7 mouse cellular contexts compared by ENCODE assay signal in the genomic region with DNA sequence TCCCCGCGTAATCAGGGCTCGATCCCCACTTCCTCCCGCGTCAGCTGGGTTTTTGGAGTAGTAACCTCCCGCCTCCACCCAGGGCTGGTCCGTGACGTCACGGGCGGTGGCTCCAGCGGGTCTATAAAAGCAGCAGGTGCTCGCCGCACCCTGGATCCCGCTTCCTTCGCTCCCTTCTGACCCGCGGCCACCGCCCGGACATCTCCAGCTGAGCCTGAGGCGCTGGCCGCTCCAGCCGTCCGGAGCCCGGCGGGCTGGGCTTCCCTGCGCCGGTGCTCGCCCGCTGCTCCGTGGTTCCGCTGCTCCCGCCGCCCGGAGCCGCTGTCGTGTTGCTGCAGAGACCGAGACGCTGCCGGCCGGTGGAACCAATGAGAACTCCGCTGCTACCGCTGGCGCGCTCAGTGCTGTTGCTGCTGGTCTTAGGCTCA. TPM values are rescaled to one million over a fixed set of nuclear protein-coding genes. Genes with fewer than 3 reads are reported as not detected.
A peak's percentile ranks its signal among the peaks of the same experiment; 100 is the strongest.
DNase-seq lines count a peak whose midpoint lies in the region; ATAC-seq and TF ChIP-seq lines count a peak whose summit lies in the region.

A gene (plus strand): TSS at position 154 of the 428 bp plus-strand sequence.

- H3K9ac ChIP-seq in heart, adult 2 months (ENCODE audit: low read depth, low read length) = peak within 1 kb of the TSS; percentile 39
- H3K9ac ChIP-seq in limb, embryonic 12.5 days (replicated peaks) = peak within 1 kb of the TSS; percentile 44; the same call in 1 of the 2 replicates
- H3K9ac ChIP-seq in midbrain, embryonic 11.5 days (ENCODE audit: low read length) = peak within 1 kb of the TSS; percentile 60

- peak within 1 kb of the TSS; percentile 95 for H3K4me2 ChIP-seq in limb, embryonic 12.5 days
- H3K4me2 ChIP-seq in midbrain, embryonic 11.5 days = peak within 1 kb of the TSS; percentile 82

- no peaks in the 10 kb centered on the region for H3K79me2 ChIP-seq in heart, adult 2 months (replicated peaks; ENCODE audit: control insufficient read depth, insufficient read depth, low read length)

- H3K27me3 ChIP-seq in heart, adult 2 months (ENCODE audit: control insufficient read depth, insufficient read depth, low read length) = peaks cover 3% of the 10 kb centered on the region; the same call in 1 of the 2 replicates
- H3K27me3 ChIP-seq in limb, embryonic 12.5 days = peaks cover 32% of the 10 kb centered on the region
- peaks cover 14% of the 10 kb centered on the region for H3K27me3 ChIP-seq in midbrain, embryonic 11.5 days (ENCODE audit: control insufficient read depth, insufficient read depth, low read length)

- no peaks in the 10 kb centered on the region for H3K9me3 ChIP-seq in limb, embryonic 12.5 days
- H3K9me3 ChIP-seq in midbrain, embryonic 11.5 days (ENCODE audit: control insufficient read depth, low read length) = no peaks in the 10 kb centered on the region

- H3K36me3 ChIP-seq in heart, adult 2 months (ENCODE audit: control insufficient read depth, insufficient read depth, low read length) = no peaks in the 10 kb centered on the region
- H3K36me3 ChIP-seq in limb, embryonic 12.5 days = no peaks in the 10 kb centered on the region
- H3K36me3 ChIP-seq in midbrain, embryonic 11.5 days (ENCODE audit: control insufficient read depth, insufficient read depth, low read length) = no peaks in the 10 kb centered on the region

- no peak for TF ChIP-seq EP300 in heart, adult 2 months (IDR thresholded peaks at IDR 0.05; ENCODE audit: insufficient read depth, low read depth, low read length)

- peak; percentile 82; the same call in 1 of the 2 replicates for ATAC-seq in limb, embryonic 12.5 days (ENCODE audit: insufficient number of reproducible peaks, insufficient read depth, low FRiP score, low TSS enrichment, low read depth)
- ATAC-seq in midbrain, embryonic 11.5 days (ENCODE audit: low FRiP score) = peak; percentile 92

- DNase-seq in adrenal gland, adult 2 months = peak; percentile 50
- DNase-seq in embryo, embryonic 10.5 days (ENCODE audit: low spot score) = peak; percentile 64
- DNase-seq in heart, adult 2 months = peak; percentile 49 to 50
- DNase-seq in kidney, adult 18-20 months = peak; percentile 51
- peak; percentile 92 for DNase-seq in midbrain, embryonic 11.5 days (ENCODE audit: low spot score, missing footprints)
- DNase-seq in spleen, postnatal 36 days (ENCODE audit: low spot score in 2 of 2) = peak; percentile 6 to 9

- no peaks in the 10 kb centered on the region for H3K4me1 ChIP-seq in heart, adult 2 months (ENCODE audit: control insufficient read depth, insufficient read depth, low read length)
- H3K4me1 ChIP-seq in limb, embryonic 12.5 days (replicated peaks) = peaks cover 10% of the 10 kb centered on the region
- H3K4me1 ChIP-seq in midbrain, embryonic 11.5 days (ENCODE audit: control insufficient read depth, insufficient read depth, low read length) = peaks cover 2% of the 10 kb centered on the region; the same call in 1 of the 2 replicates

- no peak within 1 kb of the TSS for H3K27ac ChIP-seq in heart, adult 2 months
- no peak within 1 kb of the TSS for H3K27ac ChIP-seq in limb, embryonic 12.5 days
- no peak within 1 kb of the TSS for H3K27ac ChIP-seq in midbrain, embryonic 11.5 days (ENCODE audit: low read depth, low read length)

- no peak for TF ChIP-seq POLR2A in heart, adult 2 months (IDR thresholded peaks at IDR 0.05; ENCODE audit: insufficient read depth, low read depth, low read length)

- intact Hi-C loops in heart, adult 2 months (cut with DNase I) = no loop called here

- WGBS in heart, adult 2 months = under 1% methylated on average over 44 of the region's 44 CpGs
- WGBS in limb, embryonic 12.5 days = under 1% methylated on average over 44 of the region's 44 CpGs
- WGBS in midbrain, embryonic 11.5 days = under 1% methylated on average over 44 of the region's 44 CpGs

- peak within 1 kb of the TSS; percentile 37 for H3K4me3 ChIP-seq in heart, adult 2 months
- peak within 1 kb of the TSS; percentile 55 for H3K4me3 ChIP-seq in limb, embryonic 12.5 days (replicated peaks)
- peak within 1 kb of the TSS; percentile 62 for H3K4me3 ChIP-seq in midbrain, embryonic 11.5 days (ENCODE audit: low read depth, low read length)

- peak; percentile 32 for TF ChIP-seq CTCF in heart, adult 2 months (IDR thresholded peaks at IDR 0.05)

RNA-seq across cellular contexts. Expression of the gene that starts here (rescaled TPM):
- not detected for total RNA-seq in adrenal gland, adult 2 months (2021)
- polyA plus RNA-seq in adrenal gland, adult 2 months (2012; rRNA removed) = not detected in 2 replicates
- not detected for total RNA-seq in heart, adult 2 months (2021)
- polyA plus RNA-seq in heart, adult 2 months (2012; rRNA removed) = not detected in 2 replicates
- polyA plus RNA-seq in limb, embryonic 12.5 days (2016; fragmentation: Nextera tagmentation; extraction: Ambion mirVana) = 0.16 TPM in 1 of 2 replicates, not detected in the other
- polyA plus RNA-seq in midbrain, embryonic 11.5 days (2014; fragmentation: Nextera tagmentation; extraction: Ambion mirVana) = not detected in 2 replicates

Comparison
In these comparisons a context has a peak if more than half of its experiments do, and no peak if none do; other contexts are left out.
1. Peak in DNase-seq in adrenal gland, adult 2 months; RNA of the gene not detected or under 1 TPM.
2. Peak in DNase-seq, H3K4me3 ChIP-seq and H3K9ac ChIP-seq in heart, adult 2 months; RNA of the gene not detected or under 1 TPM.
3. Peak in ATAC-seq, H3K4me3 ChIP-seq, H3K9ac ChIP-seq and H3K4me2 ChIP-seq in limb, embryonic 12.5 days; RNA of the gene not detected or under 1 TPM.
4. Peak in DNase-seq, ATAC-seq, H3K4me3 ChIP-seq, H3K9ac ChIP-seq and H3K4me2 ChIP-seq in midbrain, embryonic 11.5 days; RNA of the gene not detected or under 1 TPM.
5. DNase-seq: peak in every context shown above with its lines; median percentile 92 in midbrain, embryonic 11.5 days; 64 in embryo, embryonic 10.5 days; 51 in kidney, adult 18-20 months; 50 in adrenal gland, adult 2 months; 50 in heart, adult 2 months; 8 in spleen, postnatal 36 days.